Mouse (Mus musculus) myocyte (in vitro differentiated cells): ENCODE results near the gene Msantd2.

Experiments
- CEBPB ChIP-seq: IDR thresholded peaks from 2 replicates; pipeline ENCODE4 v1.6.1; 2011; ENCODE audit warnings: mild to moderate bottlenecking, moderate library complexity; ENCODE audit not compliant: poor library complexity, insufficient read depth, severe bottlenecking
- POLR2A ChIP-seq: IDR thresholded peaks from one replicate; pipeline ENCODE4 v1.6.1; 2011; ENCODE audit warnings: low read depth, mild to moderate bottlenecking, control low read depth, moderate library complexity; ENCODE audit not compliant: insufficient read length
- USF1 ChIP-seq: IDR thresholded peaks from one replicate; pipeline ENCODE4 v1.6.1; 2011; ENCODE audit warnings: low read depth, mild to moderate bottlenecking, control low read depth, moderate library complexity

GRCm38 (mm10) chr9:37454991-37455390 is 34.1 kb upstream of the Msantd2 start:
- no peak for TF ChIP-seq POLR2A
- no peak for TF ChIP-seq USF1
- no peak for TF ChIP-seq CEBPB
